Mouse (Mus musculus): ENCODE data around the gene Bud13.

Bud13 gene

GRCm38 (mm10) chr9:46339051-46339652 is 56.3 kb downstream of the Bud13 start:
- no peak for DNase-seq

- no peak for DNase-seq
Measured at GRCm38 (mm10) chr9:46345887-46346665, 63.3 kb downstream of the Bud13 start.
